Mouse (Mus musculus) thymus, postnatal 4 days (tissue): ENCODE data around the gene Mrgprb4.

Experiments used
- DNase-seq: peaks from one replicate; pipeline ENCODE4 v3.0.0; 2021

Gene Mrgprb4

GRCm38 (mm10) chr7:48199188-48199587 is at the start of gene Mrgprb4:
Gene Mrgprb4 (minus strand): TSS chr7:48199288.
- DNase-seq = no peak

DNA sequence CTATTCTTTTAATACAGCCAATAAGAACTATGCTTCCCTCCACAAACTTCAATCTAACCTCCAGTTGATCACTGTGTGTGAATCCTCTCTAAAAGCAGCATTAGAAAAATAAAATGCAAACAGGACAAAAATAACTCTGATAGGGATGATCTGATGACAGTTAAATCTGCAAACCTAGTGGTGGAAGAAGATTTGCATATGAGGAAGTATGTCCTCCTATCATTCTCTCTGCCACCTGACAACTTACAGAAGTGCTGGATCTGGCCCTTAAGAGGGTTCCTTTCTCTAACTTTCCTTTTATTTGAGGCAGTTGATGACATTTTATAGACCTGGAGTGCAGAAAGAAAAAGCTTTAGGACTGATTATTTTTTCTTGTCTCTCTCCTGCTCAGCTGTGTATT is 27.0 kb upstream of the Mrgprb4 start:
- no peak for DNase-seq

DNA sequence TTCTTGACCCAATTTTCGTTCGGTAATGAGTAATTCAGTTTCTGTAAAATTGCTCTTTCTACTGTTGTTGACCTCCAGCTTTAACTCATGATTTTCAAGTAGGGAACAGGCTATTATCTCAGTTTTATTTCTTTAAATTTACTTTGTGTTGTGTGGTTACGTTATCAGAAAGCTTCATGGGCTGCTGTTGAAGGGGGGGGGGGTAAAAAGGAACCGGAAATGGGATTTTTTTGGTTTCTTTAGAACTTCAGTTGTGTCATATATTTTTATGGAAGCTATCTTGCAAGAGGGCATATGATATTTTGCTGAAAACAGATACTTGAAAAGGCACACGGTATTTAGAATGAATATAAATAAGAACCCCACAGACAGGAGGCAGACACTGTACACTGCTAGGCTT is 26.0 kb upstream of the Mrgprb4 start:
- DNase-seq = no peak

- no peak for DNase-seq
Observed at GRCm38 (mm10) chr7:48168919-48169318, 30.2 kb downstream of the Mrgprb4 start, which contains the start of gene Mrgprb5. Gene Mrgprb5 (minus strand): TSS chr7:48169019.

- no peak for DNase-seq
Observed at GRCm38 (mm10) chr7:48167471-48167870, 31.6 kb downstream of the Mrgprb4 start.
